12 mouse cellular contexts compared by ENCODE assay signal in the genomic region with DNA sequence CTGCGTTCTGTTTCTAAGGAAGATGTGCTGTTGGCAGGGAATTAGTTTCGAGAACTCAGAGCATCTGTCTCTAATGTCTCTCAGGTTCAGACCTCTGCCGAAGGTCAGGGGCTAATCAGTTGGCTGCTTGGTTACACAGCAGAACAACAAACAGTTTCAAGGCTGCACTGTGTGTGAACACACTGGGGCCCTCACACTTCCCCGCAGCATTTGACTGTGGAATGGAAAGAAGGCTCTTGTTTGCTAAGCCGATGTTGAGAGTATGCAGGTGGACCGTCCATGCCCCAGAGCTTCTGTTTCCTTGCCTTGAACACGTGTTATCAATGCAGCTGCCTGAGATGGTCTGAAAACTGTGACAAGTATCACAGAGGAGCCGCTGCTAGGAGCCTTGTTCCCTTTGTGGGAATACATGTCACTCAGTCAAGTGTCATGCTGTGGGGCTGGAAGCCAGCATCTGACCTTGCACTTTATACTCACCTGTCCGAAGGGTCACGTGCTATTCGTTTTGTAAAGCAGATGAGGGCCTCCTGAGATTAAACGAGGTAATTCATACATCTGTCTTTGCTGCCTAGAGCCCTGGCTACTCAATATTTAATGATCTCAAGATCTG.
A peak's percentile ranks its signal among the peaks of the same experiment; 100 is the strongest.
DNase-seq lines count a peak whose midpoint lies in the region; ATAC-seq and TF ChIP-seq lines count a peak whose summit lies in the region.
"Had no signal": no experiment of that assay in that cellular context is flagged by ENCODE, and none has a peak within 500 bp of the region (broad histone marks: within the 10 kb centered on the region; RNA-seq: fewer than 3 reads in every experiment).

No protein-coding gene starts in this region.

- no peaks in the 10 kb centered on the region for H3K79me2 ChIP-seq in heart, adult 2 months (replicated peaks; ENCODE audit: control insufficient read depth, insufficient read depth, low read length)

- H3K4me2 ChIP-seq in intestine, postnatal 0 days (replicated peaks; ENCODE audit: low read depth), result no peak overlapping the region
- H3K4me2 ChIP-seq in kidney, embryonic 16.5 days (replicated peaks; ENCODE audit: low read depth, low read length), result no peak overlapping the region

- no peaks in the 10 kb centered on the region for H3K36me3 ChIP-seq in heart, adult 2 months (ENCODE audit: control insufficient read depth, insufficient read depth, low read length)
- H3K36me3 ChIP-seq in intestine, postnatal 0 days (ENCODE audit: control insufficient read depth, insufficient read depth), result no peaks in the 10 kb centered on the region
- H3K36me3 ChIP-seq in kidney, embryonic 16.5 days (ENCODE audit: insufficient read depth, low read length), result no peaks in the 10 kb centered on the region

- no peak for TF ChIP-seq CTCF in heart, adult 2 months (IDR thresholded peaks at IDR 0.05)
- no peak for TF ChIP-seq CTCF in intestine, postnatal 0 days (IDR thresholded peaks at IDR 0.05; ENCODE audit: low read depth)

- H3K9ac ChIP-seq in heart, adult 2 months (ENCODE audit: low read depth, low read length), result no peak overlapping the region
- H3K9ac ChIP-seq in intestine, postnatal 0 days (ENCODE audit: low read depth, low read length), result no peak overlapping the region
- H3K9ac ChIP-seq in kidney, embryonic 16.5 days (replicated peaks; ENCODE audit: low read length), result no peak overlapping the region

- H3K4me1 ChIP-seq in heart, adult 2 months (ENCODE audit: control insufficient read depth, insufficient read depth, low read length), result no peaks in the 10 kb centered on the region
- no peaks in the 10 kb centered on the region for H3K4me1 ChIP-seq in intestine, postnatal 0 days (replicated peaks; ENCODE audit: control insufficient read depth, insufficient read depth, low read length)
- 0 out of 2 replicates have a peak, but pooled peaks cover 4% of the 10 kb centered on the region for H3K4me1 ChIP-seq in kidney, embryonic 16.5 days (ENCODE audit: insufficient read depth, low read length)

- H3K27me3 ChIP-seq in heart, adult 2 months (ENCODE audit: control insufficient read depth, insufficient read depth, low read length), result no peaks in the 10 kb centered on the region
- H3K27me3 ChIP-seq in intestine, postnatal 0 days (replicated peaks; ENCODE audit: control insufficient read depth, insufficient read depth, low read length), result no peaks in the 10 kb centered on the region
- H3K27me3 ChIP-seq in kidney, embryonic 16.5 days (ENCODE audit: insufficient read depth, low read length), result no peaks in the 10 kb centered on the region

- no peak for TF ChIP-seq EP300 in heart, adult 2 months (IDR thresholded peaks at IDR 0.05; ENCODE audit: insufficient read depth, low read depth, low read length)

- WGBS in heart, adult 2 months, result 51% methylated on average over 12 of the region's 12 CpGs
- WGBS in intestine, postnatal 0 days, result 36% methylated on average over 12 of the region's 12 CpGs
- 57% methylated on average over 12 of the region's 12 CpGs for WGBS in kidney, embryonic 16.5 days

- ATAC-seq in intestine, postnatal 0 days, result peak; percentile 73
- no peak for ATAC-seq in kidney, embryonic 16.5 days (ENCODE audit: low FRiP score, low TSS enrichment)

- DNase-seq in heart, postnatal 4 days, result peak; percentile 17
- no peak for DNase-seq in heart, adult 2 months
- peak; percentile 10 for DNase-seq in ovary, postnatal 36 days (ENCODE audit: low spot score)
- no peak for DNase-seq in ovary, postnatal 10 days (ENCODE audit: low spot score)
- DNase-seq in yolk sac, embryonic 10.5 days (ENCODE audit: low spot score), result peak; percentile 21
- DNase-seq in gastrocnemius, postnatal 4 days (ENCODE audit: low spot score in 2 of 2), result no peak
- DNase-seq: cerebellum, adult 9-10 months; gastrocnemius, adult 2 months; kidney, postnatal 25 days; right cerebral cortex, adult 18-20 months had no signal

- H3K27ac ChIP-seq in heart, adult 2 months, result no peak overlapping the region
- H3K27ac ChIP-seq in intestine, postnatal 0 days (ENCODE audit: low read depth, low read length), result no peak overlapping the region
- H3K27ac ChIP-seq in kidney, embryonic 16.5 days (ENCODE audit: low read length), result no peak overlapping the region
- H3K27ac ChIP-seq: gastrocnemius, adult 2 months had no signal

- intact Hi-C loops in heart, adult 2 months (cut with DNase I), result no loop called here

- TF ChIP-seq POLR2A in heart, adult 2 months (IDR thresholded peaks at IDR 0.05; ENCODE audit: insufficient read depth, low read depth, low read length), result no peak

- no peaks in the 10 kb centered on the region for H3K9me3 ChIP-seq in intestine, postnatal 0 days (ENCODE audit: control insufficient read depth)
- no peaks in the 10 kb centered on the region for H3K9me3 ChIP-seq in kidney, embryonic 16.5 days (ENCODE audit: low read length)

- H3K4me3 ChIP-seq in heart, adult 2 months, result no peak overlapping the region
- H3K4me3 ChIP-seq in intestine, postnatal 0 days (ENCODE audit: low read depth, low read length), result no peak overlapping the region
- no peak overlapping the region for H3K4me3 ChIP-seq in kidney, embryonic 16.5 days (ENCODE audit: low read length)
- H3K4me3 ChIP-seq: gastrocnemius, adult 2 months had no signal

Comparison
In these comparisons a context has a peak if more than half of its experiments do, and no peak if none do; other contexts are left out.
1. DNase-seq: peak in heart, postnatal 4 days (single experiment), ovary, postnatal 36 days (single experiment) and yolk sac, embryonic 10.5 days (single experiment); none in heart, adult 2 months (0 of 2), ovary, postnatal 10 days (single experiment) and gastrocnemius, postnatal 4 days (0 of 2).